Mouse (Mus musculus): ENCODE data around the gene Tigd3.

DNA sequence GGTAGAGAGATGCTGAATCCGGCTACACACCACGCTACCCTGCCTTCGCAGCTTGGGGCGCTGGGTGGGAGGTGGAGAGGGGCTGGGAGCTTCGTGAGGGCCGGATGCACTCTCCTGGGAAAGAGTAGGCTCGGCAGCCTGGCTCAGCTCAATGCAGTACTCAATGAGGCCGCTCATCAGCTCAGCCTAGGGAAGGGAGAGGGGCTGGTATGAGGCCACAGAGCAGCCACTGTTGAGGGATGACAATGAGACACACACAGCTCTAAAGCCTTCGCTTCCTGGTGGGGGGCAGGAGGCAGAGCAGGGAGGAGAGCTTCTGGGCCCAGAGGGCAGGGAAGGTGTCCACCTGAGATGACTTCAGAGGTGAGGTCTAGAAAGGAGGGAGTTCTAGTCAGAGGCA lies 37.3 kb downstream of the Tigd3 start:
- TF ChIP-seq CTCF (IDR thresholded peaks at IDR 0.05; ENCODE audit: low read depth) (no peak), EP300 (IDR thresholded peaks at IDR 0.05; ENCODE audit: low read depth) (no peak)
